Mouse (Mus musculus) heart, embryonic 13.5 days (tissue): ENCODE data around the gene Postn. TPM values are rescaled to one million over a fixed set of nuclear protein-coding genes. Genes with fewer than 3 reads are reported as not detected.

ENCODE experiments used
- ATAC-seq: fragments of 200-750 bp; cut with Nextera tagmentation; 2 replicates; pipeline ENCODE4 v1.8.0; 2017; ENCODE audit warnings: moderate TSS enrichment; ENCODE audit not compliant: insufficient number of reproducible peaks, low FRiP score, low TSS enrichment; ENCODE audit errors: extremely low read depth
- H3K27ac ChIP-seq: fragments of 300-500 bp; sonication (generic); replicated peaks from 2 replicates; pipeline ENCODE4 v1.5.1; 2015; ENCODE audit warnings: moderate library complexity, mild to moderate bottlenecking, inconsistent platforms
- H3K27me3 ChIP-seq: fragments of 300-500 bp; sonication (generic); replicated peaks from 2 replicates; pipeline ENCODE4 v1.6.1; 2015; ENCODE audit warnings: mild to moderate bottlenecking, inconsistent platforms
- H3K36me3 ChIP-seq: fragments of 300-500 bp; sonication (generic); 2 replicates; pipeline ENCODE4 v1.6.1; 2015; ENCODE audit warnings: mild to moderate bottlenecking, inconsistent platforms
- H3K4me1 ChIP-seq: fragments of 300-500 bp; sonication (generic); 2 replicates; pipeline ENCODE4 v1.6.1; 2015; ENCODE audit warnings: inconsistent platforms
- H3K4me2 ChIP-seq: fragments of 300-500 bp; sonication (generic); 2 replicates; pipeline ENCODE4 v1.6.1; 2015; ENCODE audit warnings: inconsistent platforms, mild to moderate bottlenecking, moderate library complexity
- H3K4me3 ChIP-seq: fragments of 300-500 bp; sonication (generic); 2 replicates; pipeline ENCODE4 v1.5.1; 2015; ENCODE audit warnings: moderate library complexity, mild to moderate bottlenecking, inconsistent platforms
- H3K9ac ChIP-seq: fragments of 300-500 bp; sonication (generic); 2 replicates; pipeline ENCODE4 v1.6.1; 2015; ENCODE audit warnings: inconsistent platforms, mild to moderate bottlenecking, moderate library complexity
- H3K9me3 ChIP-seq: fragments of 300-500 bp; sonication (generic); 2 replicates; pipeline ENCODE4 v1.6.1; 2016; ENCODE audit warnings: inconsistent platforms
- WGBS: fragments of 180-500 bp; shearing (Covaris S2); methylation state at CpG from one replicate; pipeline ENCODE4 v1.1.7; 2015; ENCODE audit warnings: mixed read lengths; 5-methylcytosine and 5-hydroxymethylcytosine counted together
- polyA plus RNA-seq: library from polyadenylated mRNA; unstranded; fragments of >200 nt; fragmentation: Nextera tagmentation; extraction: Ambion mirVana; gene quantifications from 2 replicates; pipeline ENCODE4 v1.2.1, GENCODE M21; 2015

Gene Postn
- 190 and 200 TPM in 2 replicates for polyA plus RNA-seq

GRCm38 (mm10) chr3:54360897-54361296 lies at the start of gene Postn:
Postn (plus strand) TSS chr3:54361109.
- peaks cover 5% of the 10 kb centered on the region for H3K36me3 ChIP-seq
- H3K27me3 ChIP-seq: no peaks in the 10 kb centered on the region
- H3K9ac ChIP-seq: peak within 1 kb of the TSS; percentile 68
- WGBS: 26% methylated on average over 6 of the region's 6 CpGs
- peak within 1 kb of the TSS; percentile 48 for H3K4me3 ChIP-seq
- peak; percentile 58; the same call in 1 of the 2 replicates for ATAC-seq
- H3K4me1 ChIP-seq: peaks cover 23% of the 10 kb centered on the region
- peak within 1 kb of the TSS; percentile 63 for H3K27ac ChIP-seq
- H3K9me3 ChIP-seq: no peaks in the 10 kb centered on the region
- H3K4me2 ChIP-seq: peak within 1 kb of the TSS; percentile 58

- H3K4me3 ChIP-seq: no peak overlapping the region
- H3K27me3 ChIP-seq: no peaks in the 10 kb centered on the region
- no peak overlapping the region for H3K27ac ChIP-seq
- H3K4me2 ChIP-seq: no peak overlapping the region
- H3K36me3 ChIP-seq: no peaks in the 10 kb centered on the region
- no peak overlapping the region for H3K9ac ChIP-seq
- H3K9me3 ChIP-seq: no peaks in the 10 kb centered on the region
- 79% methylated on average over 2 of the region's 2 CpGs for WGBS
- no peak for ATAC-seq
- H3K4me1 ChIP-seq: no peaks in the 10 kb centered on the region
These were observed 46.9 kb upstream of the Postn start for GRCm38 (mm10) chr3:54314055-54314454.

GRCm38 (mm10) chr3:54352891-54353652 lies 7.8 kb upstream of the Postn start:
- no peaks in the 10 kb centered on the region for H3K9me3 ChIP-seq
- no peak for ATAC-seq
- H3K36me3 ChIP-seq: no peaks in the 10 kb centered on the region
- no peak overlapping the region for H3K4me2 ChIP-seq
- H3K4me1 ChIP-seq: peaks cover 3% of the 10 kb centered on the region; the same call in 1 of the 2 replicates
- WGBS: 23% methylated on average over 9 of the region's 9 CpGs
- H3K27ac ChIP-seq: no peak overlapping the region
- H3K27me3 ChIP-seq: no peaks in the 10 kb centered on the region
- no peak overlapping the region for H3K9ac ChIP-seq
- no peak overlapping the region for H3K4me3 ChIP-seq

GRCm38 (mm10) chr3:54357561-54357960 lies 3.3 kb upstream of the Postn start:
- Histone ChIP-seq H3K4me3 (no peak overlapping the region), H3K4me2 (no peak overlapping the region), H3K9me3 (no peaks in the 10 kb centered on the region), H3K4me1 (peaks cover 20% of the 10 kb centered on the region), H3K27ac (peak overlapping the region; percentile 78; the same call in 1 of the 2 replicates), H3K27me3 (no peaks in the 10 kb centered on the region), H3K36me3 (no peaks in the 10 kb centered on the region), H3K9ac (no peak overlapping the region)
- no peak for ATAC-seq
- WGBS: 67% methylated on average over 3 of the region's 3 CpGs

- Histone ChIP-seq H3K9ac (peak overlapping the region; percentile 63; the same call in 1 of the 2 replicates), H3K4me3 (0 out of 2 replicates have a peak overlapping the region, but pooled peaks have one; percentile 15), H3K4me2 (peak overlapping the region; percentile 53), H3K27me3 (no peaks in the 10 kb centered on the region), H3K27ac (peak overlapping the region; percentile 78), H3K36me3 (no peaks in the 10 kb centered on the region), H3K9me3 (no peaks in the 10 kb centered on the region), H3K4me1 (peaks cover 20% of the 10 kb centered on the region)
- WGBS: 30% methylated on average over 15 of the region's 15 CpGs
- peak; percentile 61; the same call in 1 of the 2 replicates for ATAC-seq
These were observed 2.3 kb upstream of the Postn start for GRCm38 (mm10) chr3:54358463-54359189.

- H3K9me3 ChIP-seq: no peaks in the 10 kb centered on the region
- H3K4me3 ChIP-seq: peak overlapping the region; percentile 43
- H3K9ac ChIP-seq: peak overlapping the region; percentile 68
- no peaks in the 10 kb centered on the region for H3K27me3 ChIP-seq
- H3K4me1 ChIP-seq: peaks cover 23% of the 10 kb centered on the region
- peak overlapping the region; percentile 58 for H3K4me2 ChIP-seq
- H3K36me3 ChIP-seq: peaks cover 11% of the 10 kb centered on the region
- peak overlapping the region; percentile 63 for H3K27ac ChIP-seq
- no peak for ATAC-seq
These were observed 747 bp downstream of the Postn start for GRCm38 (mm10) chr3:54361656-54362055.

- 83% methylated on average over 1 of the region's 1 CpGs for WGBS
- no peaks in the 10 kb centered on the region for H3K9me3 ChIP-seq
These were observed 10.1 kb downstream of the Postn start for GRCm38 (mm10) chr3:54371015-54371414.

GRCm38 (mm10) chr3:54372625-54373024 lies 11.7 kb downstream of the Postn start:
- H3K36me3 ChIP-seq: peaks cover 62% of the 10 kb centered on the region
- no peak overlapping the region for H3K4me3 ChIP-seq
- WGBS: 74% methylated on average over 6 of the region's 6 CpGs
- H3K27ac ChIP-seq: no peak overlapping the region
- no peak for ATAC-seq
- no peaks in the 10 kb centered on the region for H3K4me1 ChIP-seq
- no peaks in the 10 kb centered on the region for H3K27me3 ChIP-seq
- H3K4me2 ChIP-seq: no peak overlapping the region
- no peak overlapping the region for H3K9ac ChIP-seq
- H3K9me3 ChIP-seq: no peaks in the 10 kb centered on the region

More at GRCm38 (mm10) chr3:54371015-54371414, 10.1 kb downstream of the Postn start:
- Histone ChIP-seq H3K4me1 (no peaks in the 10 kb centered on the region), H3K27me3 (no peaks in the 10 kb centered on the region), H3K4me2 (no peak overlapping the region), H3K36me3 (peaks cover 62% of the 10 kb centered on the region), H3K9ac (no peak overlapping the region), H3K4me3 (no peak overlapping the region), H3K27ac (no peak overlapping the region)
- no peak for ATAC-seq

- no peaks in the 10 kb centered on the region for H3K9me3 ChIP-seq
- no peak overlapping the region for H3K4me3 ChIP-seq
- peaks cover 46% of the 10 kb centered on the region for H3K36me3 ChIP-seq
- no peaks in the 10 kb centered on the region for H3K4me1 ChIP-seq
- no peak overlapping the region for H3K9ac ChIP-seq
- ATAC-seq: no peak
- H3K4me2 ChIP-seq: no peak overlapping the region
- 86% methylated on average over 6 of the region's 6 CpGs for WGBS
- H3K27ac ChIP-seq: no peak overlapping the region
- no peaks in the 10 kb centered on the region for H3K27me3 ChIP-seq
These were observed 15.1 kb downstream of the Postn start for GRCm38 (mm10) chr3:54376014-54376413.

GRCm38 (mm10) chr3:54377647-54378046 lies 16.7 kb downstream of the Postn start:
- WGBS: 53% methylated on average over 2 of the region's 2 CpGs
- no peak overlapping the region for H3K9ac ChIP-seq
- no peak for ATAC-seq
- no peak overlapping the region for H3K27ac ChIP-seq
- H3K27me3 ChIP-seq: no peaks in the 10 kb centered on the region
- H3K36me3 ChIP-seq: peaks cover 36% of the 10 kb centered on the region
- H3K4me1 ChIP-seq: no peaks in the 10 kb centered on the region
- no peaks in the 10 kb centered on the region for H3K9me3 ChIP-seq
- no peak overlapping the region for H3K4me2 ChIP-seq
- no peak overlapping the region for H3K4me3 ChIP-seq

- Histone ChIP-seq H3K4me1 (no peaks in the 10 kb centered on the region), H3K27ac (no peak overlapping the region), H3K27me3 (no peaks in the 10 kb centered on the region), H3K36me3 (peaks cover 38% of the 10 kb centered on the region), H3K4me2 (no peak overlapping the region), H3K9me3 (no peaks in the 10 kb centered on the region), H3K9ac (no peak overlapping the region), H3K4me3 (no peak overlapping the region)
- ATAC-seq: no peak
- WGBS: 63% methylated on average over 1 of the region's 1 CpGs
These were observed 17.2 kb downstream of the Postn start for GRCm38 (mm10) chr3:54378135-54378534.
